Mouse (Mus musculus) midbrain, embryonic 16.5 days (tissue): ENCODE results near the gene Fnip1. TPM values are rescaled to one million over a fixed set of nuclear protein-coding genes. Genes with fewer than 3 reads are reported as not detected.

ENCODE experiments used
- ATAC-seq: fragments of 200-750 bp; cut with Nextera tagmentation; 2 replicates; pipeline ENCODE4 v1.8.0; 2017; ENCODE audit warnings: moderate TSS enrichment
- H3K27ac ChIP-seq: fragments of 300-500 bp; sonication (generic); 2 replicates; pipeline ENCODE4 v1.5.1; 2014; ENCODE audit warnings: mild to moderate bottlenecking, low read length, mixed read lengths
- H3K27me3 ChIP-seq: fragments of 300-500 bp; sonication (generic); 2 replicates; pipeline ENCODE4 v1.6.1; 2014; ENCODE audit warnings: low read depth, low read length, mixed read lengths; ENCODE audit not compliant: control insufficient read depth, insufficient read depth
- H3K36me3 ChIP-seq: fragments of 300-500 bp; sonication (generic); 2 replicates; pipeline ENCODE4 v1.6.1; 2014; ENCODE audit warnings: mild to moderate bottlenecking, low read length, moderate library complexity, mixed read lengths; ENCODE audit not compliant: control insufficient read depth, insufficient read depth
- H3K4me1 ChIP-seq: fragments of 300-500 bp; sonication (generic); 2 replicates; pipeline ENCODE4 v1.6.1; 2014; ENCODE audit warnings: mild to moderate bottlenecking, low read length, mixed read lengths; ENCODE audit not compliant: control insufficient read depth, insufficient read depth
- H3K4me2 ChIP-seq: fragments of 300-500 bp; sonication (generic); 2 replicates; pipeline ENCODE4 v1.6.1; 2014; ENCODE audit warnings: mild to moderate bottlenecking, low read length, mixed read lengths
- H3K4me3 ChIP-seq: fragments of 300-500 bp; sonication (generic); 2 replicates; pipeline ENCODE4 v1.5.1; 2014; ENCODE audit warnings: low read depth, mild to moderate bottlenecking, low read length, moderate library complexity, mixed read lengths
- H3K9ac ChIP-seq: fragments of 300-500 bp; sonication (generic); 2 replicates; pipeline ENCODE4 v1.6.1; 2014; ENCODE audit warnings: low read depth, low read length, mixed read lengths
- H3K9me3 ChIP-seq: fragments of 300-500 bp; sonication (generic); replicated peaks from 2 replicates; pipeline ENCODE4 v1.6.1; 2014; ENCODE audit warnings: mild to moderate bottlenecking, low read length, mixed read lengths; ENCODE audit not compliant: control insufficient read depth, poor library complexity, severe bottlenecking
- WGBS: fragments of 180-500 bp; shearing (Covaris S2); extraction: QIAGEN DNeasy Blood & Tissue Kit; methylation state at CpG from one replicate; pipeline ENCODE4 v1.1.7; 2014; 5-methylcytosine and 5-hydroxymethylcytosine counted together
- polyA plus RNA-seq: library from polyadenylated mRNA; unstranded; fragments of >200 nt; fragmentation: Nextera tagmentation; extraction: Ambion mirVana; gene quantifications from 2 replicates; pipeline ENCODE4 v1.2.1, GENCODE M21; 2015

The Fnip1 gene
- polyA plus RNA-seq, 1 experiment from 2014 or later: 12.3 TPM

DNA sequence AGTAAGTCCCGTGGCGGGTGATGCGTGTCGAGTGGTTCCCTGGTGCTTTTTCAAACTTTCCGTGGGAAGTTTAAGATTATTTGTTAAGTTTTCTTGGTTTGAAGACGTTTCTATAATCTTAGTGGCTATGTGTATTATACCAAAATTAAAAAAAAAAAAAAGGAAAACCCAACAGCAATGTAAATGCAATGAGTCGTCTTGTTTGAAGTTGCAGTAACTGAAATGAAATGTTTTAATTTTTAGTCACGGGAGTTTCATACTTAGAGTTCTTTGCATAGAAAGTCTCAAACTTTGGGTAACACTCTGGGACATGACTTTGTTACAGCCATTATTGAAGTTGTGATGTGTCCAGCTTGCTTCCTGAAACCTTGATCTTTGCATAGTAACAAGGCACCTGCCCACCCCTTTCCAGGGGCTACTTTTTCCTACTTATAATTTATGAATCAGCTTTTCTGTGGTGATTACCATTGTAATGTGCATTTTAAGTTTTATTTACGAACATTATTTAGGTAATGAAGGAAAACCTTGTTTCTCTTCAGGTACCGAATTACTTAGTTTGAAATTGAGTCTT, 85.5 kb downstream of the Fnip1 start:
- WGBS: 17% methylated on average over 10 of the region's 10 CpGs

DNA sequence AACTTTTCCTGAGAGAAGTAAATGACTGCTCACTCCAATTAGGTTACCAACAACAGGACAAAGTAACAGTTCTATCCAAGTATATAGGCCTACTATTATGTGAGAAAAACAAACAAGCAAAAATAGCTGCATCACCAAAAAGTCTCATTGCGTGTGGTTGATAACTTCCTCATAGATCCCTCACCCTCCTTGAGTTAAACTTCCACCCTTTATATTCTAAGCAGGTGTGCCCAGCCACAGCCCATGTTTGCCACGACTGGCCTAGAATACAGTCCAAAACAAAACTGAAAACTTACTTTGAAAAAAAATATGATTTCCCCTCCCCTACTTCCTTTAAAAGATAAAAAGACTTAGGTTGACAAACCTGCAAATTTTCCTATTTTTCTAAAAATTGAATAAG, 90.0 kb downstream of the Fnip1 start:
- no peak for ATAC-seq
- H3K4me3 ChIP-seq: no peak overlapping the region
- H3K27me3 ChIP-seq: no peaks in the 10 kb centered on the region
- no peaks in the 10 kb centered on the region for H3K36me3 ChIP-seq
- no peak overlapping the region for H3K27ac ChIP-seq
- no peak overlapping the region for H3K9ac ChIP-seq
- 94% methylated on average over 2 of the region's 2 CpGs for WGBS
- H3K4me1 ChIP-seq: peaks cover 15% of the 10 kb centered on the region
- H3K4me2 ChIP-seq: no peak overlapping the region
- no peaks in the 10 kb centered on the region for H3K9me3 ChIP-seq

More for the DNA sequence above, 85.5 kb downstream of the Fnip1 start:
- no peaks in the 10 kb centered on the region for H3K36me3 ChIP-seq
- peak overlapping the region; percentile 69 for H3K9ac ChIP-seq
- no peak overlapping the region for H3K27ac ChIP-seq
- H3K4me1 ChIP-seq: peaks cover 21% of the 10 kb centered on the region
- H3K9me3 ChIP-seq: no peaks in the 10 kb centered on the region
- H3K27me3 ChIP-seq: no peaks in the 10 kb centered on the region
- H3K4me3 ChIP-seq: peak overlapping the region; percentile 59
- H3K4me2 ChIP-seq: peak overlapping the region; percentile 86
- no peak for ATAC-seq

DNA sequence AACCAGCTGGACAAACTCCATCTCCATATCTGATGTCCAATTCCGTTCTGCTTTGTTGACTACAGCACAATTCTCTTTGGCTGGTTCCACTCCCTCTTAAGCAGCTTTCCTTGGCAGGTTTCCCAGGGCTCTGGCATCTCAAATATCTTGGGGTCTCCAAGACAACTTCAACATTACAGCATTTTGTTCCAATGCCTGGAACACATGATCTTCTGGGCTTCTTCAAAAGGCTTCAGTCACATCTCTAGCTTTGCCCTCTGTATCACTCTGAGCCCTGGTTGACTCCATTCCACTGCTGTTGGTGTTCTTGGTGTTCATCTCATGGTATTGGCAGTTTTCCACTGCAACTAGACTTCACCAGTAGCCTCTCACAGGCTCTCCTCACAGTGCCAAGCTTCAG, 92.4 kb downstream of the Fnip1 start:
- H3K27me3 ChIP-seq: no peaks in the 10 kb centered on the region
- H3K36me3 ChIP-seq: no peaks in the 10 kb centered on the region
- no peak overlapping the region for H3K9ac ChIP-seq
- H3K4me1 ChIP-seq: no peaks in the 10 kb centered on the region
- no peak overlapping the region for H3K4me3 ChIP-seq
- no peak overlapping the region for H3K4me2 ChIP-seq
- no peaks in the 10 kb centered on the region for H3K9me3 ChIP-seq
- no peak for ATAC-seq
- 56% methylated on average over 1 of the region's 1 CpGs for WGBS
- no peak overlapping the region for H3K27ac ChIP-seq

DNA sequence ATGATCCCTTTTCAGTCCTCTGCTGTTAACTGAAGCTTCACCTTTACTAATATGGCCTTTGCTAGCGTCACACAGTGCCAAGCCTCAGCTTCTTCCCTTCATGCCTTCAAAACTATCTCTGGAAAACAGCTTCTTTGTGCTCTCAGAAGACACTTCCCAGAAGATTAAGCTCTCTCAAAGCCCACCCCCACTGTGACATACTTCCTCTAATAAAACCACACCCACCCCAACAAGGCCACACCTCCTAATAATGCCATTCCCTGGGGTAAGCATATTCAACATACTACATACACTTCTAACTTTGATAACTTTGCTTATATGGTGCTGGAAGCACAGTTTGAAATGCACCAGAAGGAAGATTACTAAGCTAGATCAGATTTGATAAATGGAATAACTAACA, 92.9 kb downstream of the Fnip1 start:
- WGBS: 95% methylated on average over 1 of the region's 1 CpGs
- no peaks in the 10 kb centered on the region for H3K4me1 ChIP-seq

GRCm38 (mm10) chr11:54533834-54534233, 95.8 kb downstream of the Fnip1 start:
- Histone ChIP-seq H3K36me3 (no peaks in the 10 kb centered on the region), H3K4me3 (no peak overlapping the region), H3K9ac (no peak overlapping the region), H3K27me3 (no peaks in the 10 kb centered on the region), H3K9me3 (no peaks in the 10 kb centered on the region), H3K4me2 (no peak overlapping the region), H3K27ac (no peak overlapping the region), H3K4me1 (no peaks in the 10 kb centered on the region)
- no peak for ATAC-seq
- WGBS: 92% methylated on average over 2 of the region's 2 CpGs

More for the DNA sequence above, 92.9 kb downstream of the Fnip1 start:
- Histone ChIP-seq H3K27ac (no peak overlapping the region), H3K4me2 (no peak overlapping the region), H3K36me3 (no peaks in the 10 kb centered on the region), H3K9ac (no peak overlapping the region), H3K27me3 (no peaks in the 10 kb centered on the region), H3K4me3 (no peak overlapping the region), H3K9me3 (no peaks in the 10 kb centered on the region)
- ATAC-seq: no peak

DNA sequence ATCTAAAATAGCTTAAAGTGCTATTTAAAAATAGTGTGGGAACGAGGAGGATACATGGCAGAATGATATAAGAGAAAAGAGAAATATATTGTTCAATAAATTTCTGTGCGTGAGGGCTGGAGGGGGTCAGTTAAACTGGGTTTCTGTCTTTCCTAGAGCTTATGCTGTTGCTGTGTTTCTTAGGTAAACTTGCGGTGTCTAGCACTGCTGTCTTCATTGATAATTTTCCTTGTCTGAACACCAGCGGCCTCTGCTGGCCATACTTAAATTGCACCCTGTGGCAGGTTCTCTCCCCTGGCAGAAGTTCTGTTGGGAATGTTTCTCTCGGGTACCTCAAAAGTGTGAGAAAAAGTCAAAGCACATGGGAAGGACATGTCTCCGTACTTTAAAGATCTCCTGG, 96.9 kb downstream of the Fnip1 start:
- no peaks in the 10 kb centered on the region for H3K27me3 ChIP-seq
- H3K36me3 ChIP-seq: no peaks in the 10 kb centered on the region
- H3K27ac ChIP-seq: no peak overlapping the region
- H3K9ac ChIP-seq: no peak overlapping the region
- ATAC-seq: no peak
- 52% methylated on average over 6 of the region's 6 CpGs for WGBS
- H3K4me1 ChIP-seq: no peaks in the 10 kb centered on the region
- H3K4me3 ChIP-seq: no peak overlapping the region
- H3K9me3 ChIP-seq: no peaks in the 10 kb centered on the region
- no peak overlapping the region for H3K4me2 ChIP-seq

GRCm38 (mm10) chr11:54539031-54539430, 101.0 kb downstream of the Fnip1 start:
- no peak overlapping the region for H3K4me2 ChIP-seq
- H3K4me1 ChIP-seq: no peaks in the 10 kb centered on the region
- WGBS: 58% methylated on average over 2 of the region's 2 CpGs
- no peak overlapping the region for H3K9ac ChIP-seq
- no peak overlapping the region for H3K4me3 ChIP-seq
- no peak overlapping the region for H3K27ac ChIP-seq
- H3K36me3 ChIP-seq: no peaks in the 10 kb centered on the region
- ATAC-seq: no peak
- no peaks in the 10 kb centered on the region for H3K27me3 ChIP-seq
- no peaks in the 10 kb centered on the region for H3K9me3 ChIP-seq

DNA sequence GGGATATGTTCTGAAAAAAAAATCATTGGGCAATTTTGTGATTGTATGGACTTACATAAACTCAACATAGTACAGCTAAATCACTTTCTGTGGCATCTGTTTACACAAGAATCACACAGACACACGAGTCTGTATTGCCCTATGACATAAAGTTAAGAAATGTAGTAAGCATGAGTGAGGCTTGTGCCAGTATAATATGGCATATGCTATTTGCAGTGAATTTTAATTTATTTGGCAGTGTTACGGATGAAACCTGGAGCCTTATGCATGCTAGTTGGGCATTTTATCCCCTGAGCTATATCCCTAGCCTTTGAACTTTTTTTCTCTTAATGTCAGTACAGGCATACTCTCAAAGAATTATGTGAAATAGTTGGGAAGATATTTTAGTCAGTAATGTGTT, 101.5 kb downstream of the Fnip1 start:
- H3K9me3 ChIP-seq: no peaks in the 10 kb centered on the region
- H3K27me3 ChIP-seq: no peaks in the 10 kb centered on the region
- ATAC-seq: no peak
- no peaks in the 10 kb centered on the region for H3K36me3 ChIP-seq
- H3K9ac ChIP-seq: no peak overlapping the region
- WGBS: 90% methylated on average over 2 of the region's 2 CpGs
- no peak overlapping the region for H3K4me2 ChIP-seq
- H3K4me1 ChIP-seq: no peaks in the 10 kb centered on the region
- H3K4me3 ChIP-seq: no peak overlapping the region
- no peak overlapping the region for H3K27ac ChIP-seq

- Histone ChIP-seq H3K4me2 (no peak overlapping the region), H3K36me3 (no peaks in the 10 kb centered on the region), H3K4me3 (no peak overlapping the region), H3K27ac (no peak overlapping the region), H3K9me3 (no peaks in the 10 kb centered on the region), H3K27me3 (no peaks in the 10 kb centered on the region), H3K9ac (no peak overlapping the region), H3K4me1 (no peaks in the 10 kb centered on the region)
- no peak for ATAC-seq
These were observed 102.3 kb downstream of the Fnip1 start for GRCm38 (mm10) chr11:54540328-54540727.
